Mouse (Mus musculus): ENCODE data around the gene Cutc. TPM values are rescaled to one million over a fixed set of nuclear protein-coding genes. Genes with fewer than 3 reads are reported as not detected.
A peak's percentile ranks its signal among the peaks of the same experiment; 100 is the strongest.

The Cutc gene
- total and polyA plus RNA-seq, 3 experiments = 10.0 to 18.8 TPM; not detected in 1

DNA sequence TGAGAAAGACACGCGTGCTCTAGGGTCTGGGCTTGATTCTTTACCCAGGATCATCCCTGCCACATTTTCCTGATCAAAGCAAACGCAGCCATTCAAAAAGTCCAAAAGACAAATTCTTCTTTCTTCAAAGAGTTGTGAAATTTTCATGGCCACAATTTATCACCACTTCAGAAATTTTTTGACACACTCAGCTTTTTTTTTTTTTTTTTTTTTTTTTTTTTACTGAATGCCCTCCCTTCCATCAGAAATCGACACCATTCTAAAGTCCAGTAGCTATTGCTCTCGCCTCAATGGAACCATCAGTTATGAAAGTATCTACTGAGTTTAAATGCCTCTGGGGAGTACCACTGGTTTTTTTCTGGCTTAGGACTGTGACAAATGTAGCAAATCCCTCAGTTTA lies 27.6 kb downstream of the Cutc start:
- H3K79me2 ChIP-seq (ENCODE audit: control insufficient read depth, insufficient read depth, low read length, poor library complexity) = no peaks in the 10 kb centered on the region
- no peak for DNase-seq (ENCODE audit: low read depth, low spot score)
- peaks cover 0 to 9% of the 10 kb centered on the region in 2 experiments; a peak in 2 of 4 replicates for H3K36me3 ChIP-seq (ENCODE audit: control insufficient read depth in 1 of 2, insufficient read depth in 2 of 2, low read length in 2 of 2)
- no peak overlapping the region for H3K9ac ChIP-seq (ENCODE audit: control insufficient read depth, low read depth, low read length, poor library complexity, severe bottlenecking)
- no peak overlapping the region for H3K4me3 ChIP-seq (ENCODE audit: control insufficient read depth in 1 of 2, insufficient read depth in 1 of 2, low read depth in 2 of 2, low read length in 2 of 2)
- TF ChIP-seq MAZ (IDR thresholded peaks at IDR 0.05; ENCODE audit: low read depth, low read length) (no peak), ZNF384 (IDR thresholded peaks at IDR 0.05; ENCODE audit: low read depth, low read length) (peak; percentile 75), ELF1 (IDR thresholded peaks at IDR 0.05; ENCODE audit: low read depth, low read length) (0 out of 2 replicates have a peak, but pooled peaks have one; percentile 12), EP300 (IDR thresholded peaks at IDR 0.05; ENCODE audit: low read depth in 1 of 2, low read length in 2 of 2) (0 out of 4 replicates have a peak, but pooled peaks of 1 of the 2 experiments have one; percentile 2)
- no peaks in the 10 kb centered on the region; a peak in 1 of 4 replicates for H3K27me3 ChIP-seq (ENCODE audit: control insufficient read depth in 1 of 2, insufficient read depth in 2 of 2, low read length in 2 of 2)
- no peaks in the 10 kb centered on the region for H3K9me3 ChIP-seq (replicated peaks; ENCODE audit: insufficient read depth, low read length)
- H3K4me1 ChIP-seq (ENCODE audit: control insufficient read depth in 1 of 2, insufficient read depth in 2 of 2, low read length in 2 of 2) = peaks cover 0 to 8% of the 10 kb centered on the region in 2 experiments; a peak in 3 of 4 replicates
- H3K27ac ChIP-seq (ENCODE audit: control insufficient read depth, low read depth, low read length) = no peak overlapping the region

DNA sequence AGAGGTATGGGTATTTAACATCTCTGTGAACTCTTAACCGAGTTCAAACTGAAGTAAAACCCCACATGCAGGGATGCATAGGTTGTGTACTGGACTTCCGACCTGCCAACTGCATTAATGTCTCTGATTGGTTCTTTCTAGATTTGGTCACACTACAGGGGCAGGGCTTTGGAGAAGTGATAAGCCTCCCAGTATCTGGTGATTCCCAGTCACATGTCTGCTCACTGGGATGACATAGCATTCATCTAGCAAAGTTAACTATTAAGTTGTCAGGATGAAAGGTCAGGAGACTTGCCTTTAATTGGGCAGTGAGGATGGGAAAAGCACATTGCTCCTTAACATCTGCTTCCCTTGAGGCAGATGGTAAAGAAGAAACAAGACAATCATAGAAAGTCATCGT lies 29.2 kb downstream of the Cutc start, which contains the start of gene Abcc2:
Gene Abcc2, plus strand, starts transcription at position 213 of the 400 bp plus-strand sequence.
- H3K9ac ChIP-seq (ENCODE audit: control insufficient read depth, low read depth, low read length, poor library complexity, severe bottlenecking) = no peak within 1 kb of the TSS
- no peaks in the 10 kb centered on the region for H3K9me3 ChIP-seq (replicated peaks; ENCODE audit: insufficient read depth, low read length)
- H3K27ac ChIP-seq (ENCODE audit: control insufficient read depth, low read depth, low read length) = no peak within 1 kb of the TSS
- H3K4me1 ChIP-seq (ENCODE audit: control insufficient read depth in 1 of 2, insufficient read depth in 2 of 2, low read length in 2 of 2) = peaks cover 0 to 12% of the 10 kb centered on the region in 2 experiments; a peak in 3 of 4 replicates
- TF ChIP-seq SMC3 (IDR thresholded peaks at IDR 0.05; ENCODE audit: low read depth, low read length) (no peak), MXI1 (IDR thresholded peaks at IDR 0.05; ENCODE audit: low read depth, low read length) (0 out of 2 replicates have a peak, but pooled peaks have one; percentile 28), TAL1 (IDR thresholded peaks at IDR 0.05; ENCODE audit: low read length) (no peak), USF1 (IDR thresholded peaks at IDR 0.05; ENCODE audit: low read depth, low read length) (peak; percentile 67), GATA1 (IDR thresholded peaks at IDR 0.05; ENCODE audit: low read depth, low read length) (0 out of 2 replicates have a peak, but pooled peaks have one; percentile 4)
- no peaks in the 10 kb centered on the region; a peak in 1 of 4 replicates for H3K27me3 ChIP-seq (ENCODE audit: control insufficient read depth in 1 of 2, insufficient read depth in 2 of 2, low read length in 2 of 2)
- no peak for DNase-seq (ENCODE audit: low read depth, low spot score)
- H3K79me2 ChIP-seq (ENCODE audit: control insufficient read depth, insufficient read depth, low read length, poor library complexity) = no peaks in the 10 kb centered on the region
- H3K4me3 ChIP-seq (ENCODE audit: control insufficient read depth in 1 of 2, insufficient read depth in 1 of 2, low read depth in 2 of 2, low read length in 2 of 2) = no peak within 1 kb of the TSS
- peaks cover 0 to 15% of the 10 kb centered on the region in 2 experiments; a peak in 2 of 4 replicates for H3K36me3 ChIP-seq (ENCODE audit: control insufficient read depth in 1 of 2, insufficient read depth in 2 of 2, low read length in 2 of 2)

DNA sequence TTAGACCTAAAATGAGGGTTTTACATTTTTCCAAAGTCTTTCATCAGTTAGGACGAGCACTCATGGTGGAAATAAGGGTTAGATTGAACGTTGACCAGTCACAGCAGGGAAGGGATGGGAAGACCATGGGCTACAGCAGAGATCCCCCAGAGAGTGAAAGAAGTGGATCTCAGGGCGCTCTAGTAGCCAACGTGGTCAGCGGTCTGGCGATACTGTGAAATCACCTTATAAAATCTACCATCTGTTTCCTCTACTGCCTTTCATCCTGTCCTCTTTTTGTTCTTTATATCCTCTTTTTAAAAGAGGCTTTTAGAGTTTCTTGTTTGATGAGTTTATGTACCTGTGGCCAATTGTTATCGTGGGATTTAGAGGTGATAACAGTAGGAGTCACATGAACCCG lies 32.0 kb downstream of the Cutc start:
- H3K27ac ChIP-seq (ENCODE audit: control insufficient read depth, low read depth, low read length) = no peak overlapping the region
- peaks cover 0 to 15% of the 10 kb centered on the region in 2 experiments; a peak in 2 of 4 replicates for H3K36me3 ChIP-seq (ENCODE audit: control insufficient read depth in 1 of 2, insufficient read depth in 2 of 2, low read length in 2 of 2)
- H3K4me3 ChIP-seq (ENCODE audit: control insufficient read depth in 1 of 2, insufficient read depth in 1 of 2, low read depth in 2 of 2, low read length in 2 of 2) = no peak overlapping the region
- H3K9me3 ChIP-seq (replicated peaks; ENCODE audit: insufficient read depth, low read length) = no peaks in the 10 kb centered on the region
- no peak for DNase-seq (ENCODE audit: low read depth, low spot score)
- TF ChIP-seq USF2 (IDR thresholded peaks at IDR 0.05; ENCODE audit: borderline replicate concordance in 1 of 2, insufficient read depth in 1 of 2, low read depth in 1 of 2, low read length in 2 of 2) = no peak
- TF ChIP-seq NRF1 (IDR thresholded peaks at IDR 0.05; ENCODE audit: insufficient read depth, low read depth, low read length, poor library complexity, severe bottlenecking) = no peak
- H3K9ac ChIP-seq (ENCODE audit: control insufficient read depth, low read depth, low read length, poor library complexity, severe bottlenecking) = no peak overlapping the region
- H3K27me3 ChIP-seq (ENCODE audit: control insufficient read depth in 1 of 2, insufficient read depth in 2 of 2, low read length in 2 of 2) = no peaks in the 10 kb centered on the region; a peak in 1 of 4 replicates
- no peaks in the 10 kb centered on the region for H3K79me2 ChIP-seq (ENCODE audit: control insufficient read depth, insufficient read depth, low read length, poor library complexity)
- H3K4me1 ChIP-seq (ENCODE audit: control insufficient read depth in 1 of 2, insufficient read depth in 2 of 2, low read length in 2 of 2) = peaks cover 0 to 12% of the 10 kb centered on the region in 2 experiments; a peak in 3 of 4 replicates
